Mouse (Mus musculus): ENCODE measurements at regions not wholly inside any gene's neighbourhood (a gene's known extent, or its start where the extent isn't known, plus 50 kb on each side); places are given as distances from the start of the nearest gene placed in this dataset.

GRCm38 (mm10) chr2:113959025-113959767, 54.2 kb downstream of the Gjd2 start:
- Histone ChIP-seq H3K4me1 (ENCODE audit: control insufficient read depth, insufficient read depth, low read length) (no peaks in the 10 kb centered on the region), H3K9me3 (replicated peaks; ENCODE audit: control insufficient read depth, low read length) (no peaks in the 10 kb centered on the region), H3K4me2 (ENCODE audit: low read depth, low read length) (no peak overlapping the region), H3K36me3 (replicated peaks; ENCODE audit: control insufficient read depth, insufficient read depth, low read depth, low read length) (no peaks in the 10 kb centered on the region), H3K4me3 (ENCODE audit: low read depth, low read length) (no peak overlapping the region), H3K27me3 (ENCODE audit: control insufficient read depth, insufficient read depth, low read length) (no peaks in the 10 kb centered on the region), H3K27ac (replicated peaks; ENCODE audit: low read depth, low read length) (no peak overlapping the region), H3K9ac (replicated peaks; ENCODE audit: low read length) (no peak overlapping the region)
- ATAC-seq (replicated peaks; ENCODE audit: insufficient number of reproducible peaks, low FRiP score, low TSS enrichment, low read depth) (no peak), DNase-seq (ENCODE audit: low spot score) (no peak)
- WGBS = 50% methylated on average over 6 of the region's 6 CpGs

- Histone ChIP-seq H3K27ac (replicated peaks; ENCODE audit: low read depth, low read length) (no peak overlapping the region), H3K27me3 (ENCODE audit: control insufficient read depth, insufficient read depth, low read length) (no peaks in the 10 kb centered on the region), H3K4me1 (ENCODE audit: control insufficient read depth, insufficient read depth, low read length) (no peaks in the 10 kb centered on the region), H3K4me3 (ENCODE audit: low read depth, low read length) (no peak overlapping the region), H3K9ac (replicated peaks; ENCODE audit: low read length) (no peak overlapping the region), H3K36me3 (replicated peaks; ENCODE audit: control insufficient read depth, insufficient read depth, low read depth, low read length) (no peaks in the 10 kb centered on the region), H3K4me2 (ENCODE audit: low read depth, low read length) (no peak overlapping the region), H3K9me3 (replicated peaks; ENCODE audit: control insufficient read depth, low read length) (no peaks in the 10 kb centered on the region)
- ATAC-seq (replicated peaks; ENCODE audit: insufficient number of reproducible peaks, low FRiP score, low TSS enrichment, low read depth) (no peak), DNase-seq (ENCODE audit: low spot score) (no peak)
Observed at GRCm38 (mm10) chr2:113952480-113952879, 60.9 kb downstream of the Gjd2 start.

DNA sequence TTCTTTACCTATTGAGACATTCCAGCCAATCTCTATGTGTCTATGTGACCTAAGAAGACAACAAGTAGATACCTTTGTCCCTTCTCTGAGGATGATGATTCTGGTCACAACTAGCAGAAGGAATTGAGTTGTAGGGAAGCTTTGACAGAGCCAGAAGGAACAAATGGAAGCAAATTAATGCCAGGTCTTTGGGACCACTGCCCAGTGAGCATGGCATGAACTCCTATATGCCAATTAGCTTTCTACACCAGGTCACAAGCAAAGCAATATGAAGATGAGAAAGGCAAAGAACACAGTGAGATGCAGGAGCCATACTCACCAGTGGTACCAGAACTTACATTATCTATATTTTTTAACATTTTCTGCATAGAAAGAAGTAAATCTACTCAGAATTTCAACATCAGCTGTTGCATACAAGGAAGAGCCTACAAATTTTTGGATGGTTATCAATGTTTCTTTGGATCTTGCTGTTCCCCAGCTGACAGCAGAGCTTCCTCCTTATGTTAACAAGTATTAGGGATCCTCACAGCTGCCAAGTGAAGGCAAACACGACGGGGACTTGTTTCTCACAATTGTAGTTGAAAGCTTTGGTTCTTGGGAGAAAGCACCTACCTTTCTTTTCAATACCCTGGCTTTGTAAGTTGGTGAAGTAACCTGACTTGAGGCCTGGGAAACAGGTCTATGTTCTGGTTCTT, 64.0 kb downstream of the Gjd2 start:
- H3K4me1 ChIP-seq (ENCODE audit: control insufficient read depth, insufficient read depth, low read length) = no peaks in the 10 kb centered on the region
- no peak overlapping the region for H3K4me2 ChIP-seq (ENCODE audit: low read depth, low read length)
- no peak overlapping the region for H3K9ac ChIP-seq (replicated peaks; ENCODE audit: low read length)
- 73% methylated on average over 2 of the region's 2 CpGs for WGBS
- H3K27ac ChIP-seq (replicated peaks; ENCODE audit: low read depth, low read length) = no peak overlapping the region
- no peaks in the 10 kb centered on the region for H3K27me3 ChIP-seq (ENCODE audit: control insufficient read depth, insufficient read depth, low read length)
- no peak for DNase-seq (ENCODE audit: low spot score)
- H3K4me3 ChIP-seq (ENCODE audit: low read depth, low read length) = no peak overlapping the region
- H3K9me3 ChIP-seq (replicated peaks; ENCODE audit: control insufficient read depth, low read length) = no peaks in the 10 kb centered on the region
- no peaks in the 10 kb centered on the region for H3K36me3 ChIP-seq (replicated peaks; ENCODE audit: control insufficient read depth, insufficient read depth, low read depth, low read length)
- no peak for ATAC-seq (replicated peaks; ENCODE audit: insufficient number of reproducible peaks, low FRiP score, low TSS enrichment, low read depth)

GRCm38 (mm10) chr2:113931689-113932088, 81.7 kb downstream of the Gjd2 start:
- no peak for DNase-seq (ENCODE audit: low spot score)
- H3K9ac ChIP-seq (replicated peaks; ENCODE audit: low read length) = no peak overlapping the region

DNA sequence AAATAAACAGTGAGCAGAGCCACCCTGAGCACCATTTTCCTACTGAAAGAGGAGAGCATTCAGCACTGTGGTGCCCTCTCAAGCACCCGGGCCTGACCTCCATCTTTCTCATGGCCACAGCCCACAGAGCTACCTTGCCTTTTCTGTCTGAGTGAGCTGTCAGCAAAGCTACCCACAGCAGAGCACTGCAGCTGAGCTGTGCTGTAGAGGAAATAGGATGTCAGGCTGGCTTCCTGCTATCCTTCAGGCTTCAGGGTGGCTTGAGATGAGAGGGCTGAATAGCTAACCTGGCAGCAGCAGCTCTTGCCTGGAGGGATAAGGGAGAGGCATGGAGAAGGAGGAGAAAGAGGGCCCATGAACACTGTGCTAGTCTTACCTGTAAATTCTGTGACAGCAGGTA, 82.5 kb downstream of the Gjd2 start:
- H3K4me3 ChIP-seq (ENCODE audit: low read depth, low read length) = no peak overlapping the region
- H3K27ac ChIP-seq (replicated peaks; ENCODE audit: low read depth, low read length) = no peak overlapping the region
- H3K4me2 ChIP-seq (ENCODE audit: low read depth, low read length) = no peak overlapping the region
- DNase-seq (ENCODE audit: low spot score) (no peak), ATAC-seq (replicated peaks; ENCODE audit: insufficient number of reproducible peaks, low FRiP score, low TSS enrichment, low read depth) (no peak)
- H3K27me3 ChIP-seq (ENCODE audit: control insufficient read depth, insufficient read depth, low read length) = no peaks in the 10 kb centered on the region
- no peaks in the 10 kb centered on the region for H3K36me3 ChIP-seq (replicated peaks; ENCODE audit: control insufficient read depth, insufficient read depth, low read depth, low read length)
- H3K4me1 ChIP-seq (ENCODE audit: control insufficient read depth, insufficient read depth, low read length) = no peaks in the 10 kb centered on the region
- no peak overlapping the region for H3K9ac ChIP-seq (replicated peaks; ENCODE audit: low read length)
- WGBS = 65% methylated on average over 1 of the region's 1 CpGs
- H3K9me3 ChIP-seq (replicated peaks; ENCODE audit: control insufficient read depth, low read length) = no peaks in the 10 kb centered on the region

More at GRCm38 (mm10) chr2:113931689-113932088, 81.7 kb downstream of the Gjd2 start:
- Histone ChIP-seq H3K4me2 (ENCODE audit: low read depth, low read length) (no peak overlapping the region), H3K4me3 (ENCODE audit: low read depth, low read length) (no peak overlapping the region), H3K27ac (replicated peaks; ENCODE audit: low read depth, low read length) (no peak overlapping the region), H3K36me3 (replicated peaks; ENCODE audit: control insufficient read depth, insufficient read depth, low read depth, low read length) (no peaks in the 10 kb centered on the region), H3K27me3 (ENCODE audit: control insufficient read depth, insufficient read depth, low read length) (no peaks in the 10 kb centered on the region), H3K4me1 (ENCODE audit: control insufficient read depth, insufficient read depth, low read length) (no peaks in the 10 kb centered on the region), H3K9me3 (replicated peaks; ENCODE audit: control insufficient read depth, low read length) (no peaks in the 10 kb centered on the region)
- ATAC-seq (replicated peaks; ENCODE audit: insufficient number of reproducible peaks, low FRiP score, low TSS enrichment, low read depth) = no peak
- WGBS = 89% methylated on average over 4 of the region's 4 CpGs

GRCm38 (mm10) chr2:113929650-113930049, 81.2 kb upstream of the Arhgap11a start:
- no peak overlapping the region for H3K9ac ChIP-seq (replicated peaks; ENCODE audit: low read length)
- no peak for ATAC-seq (replicated peaks; ENCODE audit: insufficient number of reproducible peaks, low FRiP score, low TSS enrichment, low read depth)
- no peaks in the 10 kb centered on the region for H3K36me3 ChIP-seq (replicated peaks; ENCODE audit: control insufficient read depth, insufficient read depth, low read depth, low read length)
- H3K9me3 ChIP-seq (replicated peaks; ENCODE audit: control insufficient read depth, low read length) = no peaks in the 10 kb centered on the region
- WGBS = 90% methylated on average over 1 of the region's 1 CpGs
- no peak overlapping the region for H3K4me3 ChIP-seq (ENCODE audit: low read depth, low read length)
- H3K27me3 ChIP-seq (ENCODE audit: control insufficient read depth, insufficient read depth, low read length) = no peaks in the 10 kb centered on the region
- no peak overlapping the region for H3K4me2 ChIP-seq (ENCODE audit: low read depth, low read length)
- DNase-seq (ENCODE audit: low spot score) = no peak
- no peaks in the 10 kb centered on the region for H3K4me1 ChIP-seq (ENCODE audit: control insufficient read depth, insufficient read depth, low read length)
- no peak overlapping the region for H3K27ac ChIP-seq (replicated peaks; ENCODE audit: low read depth, low read length)

GRCm38 (mm10) chr2:113924138-113924537, 75.7 kb upstream of the Arhgap11a start:
- no peaks in the 10 kb centered on the region for H3K9me3 ChIP-seq (replicated peaks; ENCODE audit: control insufficient read depth, low read length)
- DNase-seq (ENCODE audit: low spot score) = peak; percentile 32
- no peak overlapping the region for H3K27ac ChIP-seq (replicated peaks; ENCODE audit: low read depth, low read length)
- no peaks in the 10 kb centered on the region for H3K36me3 ChIP-seq (replicated peaks; ENCODE audit: control insufficient read depth, insufficient read depth, low read depth, low read length)
- H3K4me1 ChIP-seq (ENCODE audit: control insufficient read depth, insufficient read depth, low read length) = no peaks in the 10 kb centered on the region
- no peaks in the 10 kb centered on the region for H3K27me3 ChIP-seq (ENCODE audit: control insufficient read depth, insufficient read depth, low read length)
- no peak overlapping the region for H3K4me3 ChIP-seq (ENCODE audit: low read depth, low read length)
- H3K4me2 ChIP-seq (ENCODE audit: low read depth, low read length) = no peak overlapping the region
- 56% methylated on average over 2 of the region's 2 CpGs for WGBS
- ATAC-seq (replicated peaks; ENCODE audit: insufficient number of reproducible peaks, low FRiP score, low TSS enrichment, low read depth) = no peak
- no peak overlapping the region for H3K9ac ChIP-seq (replicated peaks; ENCODE audit: low read length)

GRCm38 (mm10) chr2:113918913-113919312, 70.5 kb upstream of the Arhgap11a start:
- Histone ChIP-seq H3K36me3 (replicated peaks; ENCODE audit: control insufficient read depth, insufficient read depth, low read depth, low read length) (no peaks in the 10 kb centered on the region), H3K4me1 (ENCODE audit: control insufficient read depth, insufficient read depth, low read length) (no peaks in the 10 kb centered on the region), H3K4me3 (ENCODE audit: low read depth, low read length) (no peak overlapping the region), H3K27ac (replicated peaks; ENCODE audit: low read depth, low read length) (no peak overlapping the region), H3K9ac (replicated peaks; ENCODE audit: low read length) (no peak overlapping the region), H3K4me2 (ENCODE audit: low read depth, low read length) (no peak overlapping the region), H3K27me3 (ENCODE audit: control insufficient read depth, insufficient read depth, low read length) (no peaks in the 10 kb centered on the region), H3K9me3 (replicated peaks; ENCODE audit: control insufficient read depth, low read length) (no peaks in the 10 kb centered on the region)
- WGBS = 85% methylated on average over 1 of the region's 2 CpGs
- ATAC-seq (replicated peaks; ENCODE audit: insufficient number of reproducible peaks, low FRiP score, low TSS enrichment, low read depth) (no peak), DNase-seq (ENCODE audit: low spot score) (no peak)
